ENCODE assay signal across 8 mouse cellular contexts in the genomic region with DNA sequence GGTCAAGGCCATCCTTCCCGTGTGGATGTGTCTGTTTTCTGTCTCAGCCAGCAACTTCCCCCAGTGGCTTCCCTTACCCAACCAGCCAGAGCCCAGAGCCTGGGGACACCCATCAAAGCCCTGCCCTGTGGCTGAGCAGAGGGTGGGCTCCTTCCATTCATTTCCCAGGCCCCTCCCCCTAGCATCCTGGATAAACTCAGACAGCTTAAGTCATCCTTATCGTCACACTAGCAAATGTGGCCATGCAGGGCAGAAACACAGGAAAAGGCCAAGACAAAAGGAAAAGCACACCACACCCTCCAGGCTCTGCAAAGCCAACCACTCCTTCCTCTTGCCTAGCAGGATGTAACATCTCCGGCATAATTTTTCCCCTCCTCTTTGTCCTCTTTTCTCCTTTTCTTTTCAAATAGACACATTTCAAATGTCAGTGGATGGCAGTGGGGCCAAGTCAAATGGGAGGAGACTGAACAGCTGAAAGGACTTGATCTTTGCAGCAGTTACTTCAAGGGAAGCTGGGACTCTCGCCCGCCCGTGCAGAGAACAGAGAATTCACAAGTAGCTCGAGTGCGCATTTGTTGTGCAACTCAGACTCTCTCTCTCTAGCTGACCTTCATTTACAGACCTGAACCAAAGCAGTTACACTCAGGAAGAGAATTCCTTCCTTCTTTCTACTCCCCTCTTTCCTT. TPM values are rescaled to one million over a fixed set of nuclear protein-coding genes. Genes with fewer than 3 reads are reported as not detected.
DNase-seq lines count a peak whose midpoint lies in the region; ATAC-seq and TF ChIP-seq lines count a peak whose summit lies in the region.

No protein-coding gene starts in this region.

- no peaks in the 10 kb centered on the region for H3K9me3 ChIP-seq in intestine, embryonic 14.5 days (ENCODE audit: control insufficient read depth, low read length)
- no peaks in the 10 kb centered on the region for H3K9me3 ChIP-seq in intestine, postnatal 0 days (ENCODE audit: control insufficient read depth)
- peaks cover 7% of the 10 kb centered on the region; the same call in 1 of the 2 replicates for H3K9me3 ChIP-seq in embryonic facial prominence, embryonic 14.5 days (ENCODE audit: control insufficient read depth, low read length)
- no peaks in the 10 kb centered on the region for H3K9me3 ChIP-seq in hindbrain, embryonic 14.5 days (ENCODE audit: control insufficient read depth, low read length)
- H3K9me3 ChIP-seq in stomach, embryonic 15.5 days = no peaks in the 10 kb centered on the region

- H3K4me2 ChIP-seq in intestine, embryonic 14.5 days (ENCODE audit: low read length) = no peak overlapping the region
- H3K4me2 ChIP-seq in intestine, postnatal 0 days (replicated peaks; ENCODE audit: low read depth) = no peak overlapping the region; the same call in 1 of the 2 replicates
- no peak overlapping the region for H3K4me2 ChIP-seq in embryonic facial prominence, embryonic 14.5 days (ENCODE audit: low read depth, low read length)
- no peak overlapping the region for H3K4me2 ChIP-seq in hindbrain, embryonic 14.5 days (replicated peaks)
- H3K4me2 ChIP-seq in stomach, embryonic 15.5 days = no peak overlapping the region

- no peak overlapping the region for H3K4me3 ChIP-seq in intestine, embryonic 14.5 days (ENCODE audit: low read depth, low read length)
- H3K4me3 ChIP-seq in intestine, postnatal 0 days (ENCODE audit: low read depth, low read length) = no peak overlapping the region
- no peak overlapping the region for H3K4me3 ChIP-seq in embryonic facial prominence, embryonic 14.5 days (ENCODE audit: low read depth, low read length)
- H3K4me3 ChIP-seq in hindbrain, embryonic 14.5 days (replicated peaks; ENCODE audit: low read length) = no peak overlapping the region
- no peak overlapping the region for H3K4me3 ChIP-seq in stomach, embryonic 15.5 days (replicated peaks)
- no peak overlapping the region for H3K4me3 ChIP-seq in layer of hippocampus, adult 2 months

- H3K27me3 ChIP-seq in intestine, embryonic 14.5 days (replicated peaks; ENCODE audit: control insufficient read depth, insufficient read depth, low read length) = no peaks in the 10 kb centered on the region
- H3K27me3 ChIP-seq in intestine, postnatal 0 days (replicated peaks; ENCODE audit: control insufficient read depth, insufficient read depth, low read length) = no peaks in the 10 kb centered on the region
- H3K27me3 ChIP-seq in embryonic facial prominence, embryonic 14.5 days (replicated peaks; ENCODE audit: control insufficient read depth, insufficient read depth, low read length) = no peaks in the 10 kb centered on the region
- H3K27me3 ChIP-seq in hindbrain, embryonic 14.5 days (ENCODE audit: control insufficient read depth, insufficient read depth, low read length) = no peaks in the 10 kb centered on the region
- H3K27me3 ChIP-seq in stomach, embryonic 15.5 days (replicated peaks) = no peaks in the 10 kb centered on the region

- WGBS in intestine, embryonic 14.5 days = 47% methylated on average over 8 of the region's 8 CpGs
- 57% methylated on average over 8 of the region's 8 CpGs for WGBS in intestine, postnatal 0 days
- 49% methylated on average over 8 of the region's 8 CpGs for WGBS in embryonic facial prominence, embryonic 14.5 days
- 34% methylated on average over 8 of the region's 8 CpGs for WGBS in hindbrain, embryonic 14.5 days
- 43% methylated on average over 8 of the region's 8 CpGs for WGBS in stomach, embryonic 15.5 days

- no peak for DNase-seq in intestine, embryonic 14.5 days (ENCODE audit: low spot score)
- peak; percentile 63 for DNase-seq in embryonic facial prominence, embryonic 14.5 days (ENCODE audit: low spot score)
- DNase-seq in hindbrain, embryonic 14.5 days (ENCODE audit: low spot score) = no peak
- DNase-seq in lung, adult 18-20 months = peak; percentile 58 to 74
- no peak for DNase-seq in layer of hippocampus, adult 2 months (ENCODE audit: low spot score in 2 of 2)

- peaks cover 5% of the 10 kb centered on the region; the same call in 1 of the 2 replicates for H3K4me1 ChIP-seq in intestine, embryonic 14.5 days (replicated peaks; ENCODE audit: control insufficient read depth, insufficient read depth, low read length)
- 0 out of 2 replicates have a peak, but pooled peaks cover 5% of the 10 kb centered on the region for H3K4me1 ChIP-seq in intestine, postnatal 0 days (replicated peaks; ENCODE audit: control insufficient read depth, insufficient read depth, low read length)
- 0 out of 2 replicates have a peak, but pooled peaks cover 7% of the 10 kb centered on the region for H3K4me1 ChIP-seq in embryonic facial prominence, embryonic 14.5 days (ENCODE audit: control insufficient read depth, insufficient read depth, low read length)
- H3K4me1 ChIP-seq in hindbrain, embryonic 14.5 days (replicated peaks; ENCODE audit: control insufficient read depth, insufficient read depth, low read length) = no peaks in the 10 kb centered on the region
- peaks cover 6% of the 10 kb centered on the region; the same call in 1 of the 2 replicates for H3K4me1 ChIP-seq in stomach, embryonic 15.5 days

- no peaks in the 10 kb centered on the region for H3K36me3 ChIP-seq in intestine, embryonic 14.5 days (ENCODE audit: control insufficient read depth, insufficient read depth, low read length)
- H3K36me3 ChIP-seq in intestine, postnatal 0 days (ENCODE audit: control insufficient read depth, insufficient read depth) = no peaks in the 10 kb centered on the region
- no peaks in the 10 kb centered on the region for H3K36me3 ChIP-seq in embryonic facial prominence, embryonic 14.5 days (ENCODE audit: control insufficient read depth, insufficient read depth, low read length)
- no peaks in the 10 kb centered on the region for H3K36me3 ChIP-seq in hindbrain, embryonic 14.5 days (replicated peaks; ENCODE audit: control insufficient read depth, insufficient read depth)
- no peaks in the 10 kb centered on the region for H3K36me3 ChIP-seq in stomach, embryonic 15.5 days

- peak overlapping the region; percentile 4; the same call in 1 of the 2 replicates for H3K27ac ChIP-seq in intestine, embryonic 14.5 days (ENCODE audit: low read depth)
- H3K27ac ChIP-seq in intestine, postnatal 0 days (ENCODE audit: low read depth, low read length) = no peak overlapping the region
- H3K27ac ChIP-seq in embryonic facial prominence, embryonic 14.5 days (replicated peaks; ENCODE audit: low read depth, low read length) = no peak overlapping the region
- H3K27ac ChIP-seq in hindbrain, embryonic 14.5 days = no peak overlapping the region
- H3K27ac ChIP-seq in stomach, embryonic 15.5 days = peak overlapping the region; percentile 63
- no peak overlapping the region for H3K27ac ChIP-seq in layer of hippocampus, adult 2 months

- no peak for ATAC-seq in intestine, embryonic 14.5 days (replicated peaks; ENCODE audit: low FRiP score, low TSS enrichment, low read depth)
- no peak for ATAC-seq in intestine, postnatal 0 days
- ATAC-seq in embryonic facial prominence, embryonic 14.5 days (ENCODE audit: low read depth) = no peak
- peak; percentile 51; the same call in 1 of the 2 replicates for ATAC-seq in hindbrain, embryonic 14.5 days (ENCODE audit: low FRiP score)
- ATAC-seq in stomach, embryonic 15.5 days (ENCODE audit: insufficient read depth, low FRiP score, low read depth) = peak; percentile 35; the same call in 1 of the 2 replicates
- no peak for ATAC-seq in cerebellum, adult (ENCODE audit: insufficient number of reproducible peaks, low FRiP score, low TSS enrichment)

- H3K9ac ChIP-seq in intestine, embryonic 14.5 days (ENCODE audit: low read length) = no peak overlapping the region
- no peak overlapping the region for H3K9ac ChIP-seq in intestine, postnatal 0 days (ENCODE audit: low read depth, low read length)
- no peak overlapping the region for H3K9ac ChIP-seq in embryonic facial prominence, embryonic 14.5 days (ENCODE audit: low read depth, low read length)
- no peak overlapping the region for H3K9ac ChIP-seq in hindbrain, embryonic 14.5 days
- H3K9ac ChIP-seq in stomach, embryonic 15.5 days = no peak overlapping the region

- no peak for TF ChIP-seq CTCF in intestine, postnatal 0 days (IDR thresholded peaks at IDR 0.05; ENCODE audit: low read depth)
- TF ChIP-seq CTCF in layer of hippocampus, adult 2 months (conservative IDR thresholded peaks at IDR 0.05) = no peak

RNA-seq across cellular contexts. Expression of gene Nrp2, which starts 38.0 kb away (rescaled TPM):
- 43.8 and 44.0 TPM in 2 replicates for polyA plus RNA-seq in intestine, embryonic 14.5 days (2014; fragmentation: Nextera tagmentation; extraction: Ambion mirVana)
- 11.7 and 12.7 TPM in 2 replicates for polyA plus RNA-seq in intestine, postnatal 0 days (2015; fragmentation: Nextera tagmentation; extraction: Ambion mirVana)
- polyA plus RNA-seq in embryonic facial prominence, embryonic 14.5 days (2014; fragmentation: Nextera tagmentation; extraction: Ambion mirVana) = 41.6 and 42.1 TPM in 2 replicates
- polyA plus RNA-seq in hindbrain, embryonic 14.5 days (2014; fragmentation: Nextera tagmentation; extraction: Ambion mirVana) = 34.1 and 34.5 TPM in 2 replicates
- 28.0 and 35.5 TPM in 2 replicates for polyA plus RNA-seq in stomach, embryonic 15.5 days (2015; fragmentation: Nextera tagmentation; extraction: Ambion mirVana)
- 10 to 100 TPM; 60.3 to 63.7 TPM for total RNA-seq in layer of hippocampus, adult 2 months (2021)

Comparison
In these comparisons a context has a peak if more than half of its experiments do, and no peak if none do; other contexts are left out.
1. H3K27ac ChIP-seq: peak in intestine, embryonic 14.5 days (single experiment) and stomach, embryonic 15.5 days (single experiment); none in intestine, postnatal 0 days (single experiment), embryonic facial prominence, embryonic 14.5 days (single experiment), hindbrain, embryonic 14.5 days (single experiment) and layer of hippocampus, adult 2 months (single experiment).
2. ATAC-seq: peak in hindbrain, embryonic 14.5 days (single experiment) and stomach, embryonic 15.5 days (single experiment); none in intestine, embryonic 14.5 days (single experiment), intestine, postnatal 0 days (single experiment), embryonic facial prominence, embryonic 14.5 days (single experiment) and cerebellum, adult (single experiment).
3. DNase-seq: peak in embryonic facial prominence, embryonic 14.5 days (single experiment) and lung, adult 18-20 months (2 of 2); none in intestine, embryonic 14.5 days (single experiment), hindbrain, embryonic 14.5 days (single experiment) and layer of hippocampus, adult 2 months (0 of 2).